Mouse (Mus musculus): ENCODE data around the gene Hmgb2. TPM values are rescaled to one million over a fixed set of nuclear protein-coding genes. Genes with fewer than 3 reads are reported as not detected.

Gene Hmgb2
- polyA plus RNA-seq, 1 experiment, result 35.4 TPM

DNA sequence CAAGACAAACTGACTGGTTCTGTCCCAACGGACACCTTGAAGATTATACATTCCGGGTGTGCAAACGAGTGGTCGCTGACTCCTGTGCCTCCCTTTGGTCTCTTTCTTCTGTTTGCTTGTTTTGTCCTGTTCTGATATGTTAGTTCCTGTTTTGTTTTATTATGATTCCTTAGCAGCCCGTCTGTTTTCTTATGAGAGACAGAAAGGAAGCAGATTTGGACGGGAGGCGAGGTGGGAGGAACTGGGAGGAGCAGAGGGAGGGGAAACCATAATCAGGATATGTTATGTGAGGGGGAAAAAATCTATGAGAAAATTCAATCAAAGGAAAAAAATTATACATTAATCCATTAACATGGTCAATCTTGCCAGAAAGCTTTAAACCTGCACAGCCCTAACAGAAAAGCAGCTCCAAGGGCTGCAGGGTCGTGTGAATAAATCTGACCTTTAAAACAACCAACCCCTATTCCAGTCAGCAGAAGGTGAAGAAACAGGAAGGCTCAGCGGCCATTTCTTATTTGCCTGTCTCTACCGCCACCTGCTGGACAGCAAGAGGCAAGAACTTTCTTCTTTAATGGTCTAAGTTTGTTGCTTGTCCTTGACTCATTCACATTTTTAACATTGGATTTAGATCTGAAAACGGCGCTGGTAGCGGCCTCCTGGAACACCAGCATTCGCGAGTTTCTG lies 19.1 kb downstream of the Hmgb2 start:
- no peaks in the 10 kb centered on the region for H3K4me1 ChIP-seq (ENCODE audit: control insufficient read depth, insufficient read depth, low read length)
- no peak overlapping the region for H3K4me3 ChIP-seq (ENCODE audit: insufficient read depth, low read length)
- TF ChIP-seq CTCF (IDR thresholded peaks at IDR 0.05; ENCODE audit: borderline replicate concordance, insufficient read depth, low read length) (no peak), POLR2A (IDR thresholded peaks at IDR 0.05; ENCODE audit: low read depth, low read length) (no peak)
- H3K27ac ChIP-seq (ENCODE audit: insufficient read depth, low read length), result no peak overlapping the region

DNA sequence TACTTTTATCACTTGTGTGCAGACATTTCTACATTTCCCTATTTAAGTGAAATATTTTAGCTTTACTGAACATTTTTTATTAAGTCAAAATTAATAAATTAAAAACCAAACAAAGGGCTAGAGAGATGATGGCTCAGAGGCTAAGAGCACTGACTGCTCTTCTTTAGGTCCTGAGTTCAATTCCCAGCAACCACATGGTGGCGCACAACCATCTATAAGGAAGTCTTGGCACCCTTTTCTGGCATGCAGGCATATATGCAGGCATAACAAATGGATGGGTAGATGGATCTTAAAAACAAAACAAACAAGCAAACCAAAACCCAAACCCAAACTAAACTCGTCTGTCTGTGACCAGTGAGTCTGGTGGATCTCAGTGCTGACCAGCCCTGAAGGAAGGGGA lies 20.5 kb downstream of the Hmgb2 start:
- TF ChIP-seq POLR2A (IDR thresholded peaks at IDR 0.05; ENCODE audit: low read depth, low read length) (no peak), CTCF (IDR thresholded peaks at IDR 0.05; ENCODE audit: borderline replicate concordance, insufficient read depth, low read length) (no peak)
- no peak overlapping the region for H3K27ac ChIP-seq (ENCODE audit: insufficient read depth, low read length)
- no peak overlapping the region for H3K4me3 ChIP-seq (ENCODE audit: insufficient read depth, low read length)
- H3K4me1 ChIP-seq (ENCODE audit: control insufficient read depth, insufficient read depth, low read length), result no peaks in the 10 kb centered on the region

DNA sequence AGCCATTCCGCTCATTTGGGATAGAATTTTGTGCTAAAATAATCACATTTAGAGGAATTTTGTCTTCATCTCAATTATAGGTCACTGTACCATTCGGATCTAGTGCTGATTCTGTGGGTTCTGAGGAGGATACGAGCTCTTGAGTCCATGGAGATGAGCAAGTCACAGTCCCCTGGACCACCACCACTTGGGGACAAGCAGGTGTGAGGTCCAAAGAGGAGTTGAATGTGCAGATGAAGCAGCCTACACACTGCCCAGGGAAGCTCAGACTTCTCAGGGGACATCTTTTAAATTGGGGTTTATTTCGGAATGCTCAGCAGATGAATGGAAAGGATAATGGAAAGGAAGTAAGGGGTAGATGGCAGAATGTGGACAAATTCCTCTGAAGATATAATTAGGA lies 21.4 kb downstream of the Hmgb2 start:
- no peak for TF ChIP-seq CTCF (IDR thresholded peaks at IDR 0.05; ENCODE audit: borderline replicate concordance, insufficient read depth, low read length)
- TF ChIP-seq POLR2A (IDR thresholded peaks at IDR 0.05; ENCODE audit: low read depth, low read length), result no peak
- Histone ChIP-seq H3K27ac (ENCODE audit: insufficient read depth, low read length) (no peak overlapping the region), H3K4me1 (ENCODE audit: control insufficient read depth, insufficient read depth, low read length) (no peaks in the 10 kb centered on the region), H3K4me3 (ENCODE audit: insufficient read depth, low read length) (no peak overlapping the region)

DNA sequence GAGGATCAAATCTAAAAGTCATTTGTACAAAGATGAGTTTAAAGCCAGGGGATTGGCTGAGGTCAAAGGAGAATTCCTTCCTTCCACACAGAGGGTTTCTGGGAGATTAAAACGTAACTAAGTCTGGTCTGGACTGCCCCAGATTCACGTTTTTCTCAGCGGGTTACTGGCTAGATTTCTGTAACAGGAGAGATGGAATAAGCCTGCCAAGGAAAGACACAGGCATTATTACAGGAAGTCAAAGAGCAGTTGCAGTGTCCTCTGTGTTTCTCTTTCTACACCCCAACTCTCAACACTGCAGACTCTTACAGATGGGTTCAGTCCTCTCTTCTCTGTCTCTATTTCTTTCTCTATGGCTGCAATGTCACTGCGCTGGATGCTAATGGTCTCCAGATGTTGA lies 22.8 kb downstream of the Hmgb2 start:
- Histone ChIP-seq H3K27ac (ENCODE audit: insufficient read depth, low read length) (no peak overlapping the region), H3K4me3 (ENCODE audit: insufficient read depth, low read length) (no peak overlapping the region), H3K4me1 (ENCODE audit: control insufficient read depth, insufficient read depth, low read length) (no peaks in the 10 kb centered on the region)
- TF ChIP-seq POLR2A (IDR thresholded peaks at IDR 0.05; ENCODE audit: low read depth, low read length) (no peak), CTCF (IDR thresholded peaks at IDR 0.05; ENCODE audit: borderline replicate concordance, insufficient read depth, low read length) (no peak)

- Histone ChIP-seq H3K4me1 (ENCODE audit: control insufficient read depth, insufficient read depth, low read length) (peaks cover 4% of the 10 kb centered on the region; the same call in 1 of the 2 replicates), H3K27ac (ENCODE audit: insufficient read depth, low read length) (no peak overlapping the region), H3K4me3 (ENCODE audit: insufficient read depth, low read length) (no peak overlapping the region)
- TF ChIP-seq CTCF (IDR thresholded peaks at IDR 0.05; ENCODE audit: borderline replicate concordance, insufficient read depth, low read length), result no peak
- no peak for TF ChIP-seq POLR2A (IDR thresholded peaks at IDR 0.05; ENCODE audit: low read depth, low read length)
Observed at GRCm38 (mm10) chr8:57536167-57536566, 24.5 kb downstream of the Hmgb2 start.

- H3K4me3 ChIP-seq (ENCODE audit: insufficient read depth, low read length), result no peak overlapping the region
- TF ChIP-seq POLR2A (IDR thresholded peaks at IDR 0.05; ENCODE audit: low read depth, low read length), result no peak
- no peak for TF ChIP-seq CTCF (IDR thresholded peaks at IDR 0.05; ENCODE audit: borderline replicate concordance, insufficient read depth, low read length)
- peaks cover 4% of the 10 kb centered on the region for H3K4me1 ChIP-seq (ENCODE audit: control insufficient read depth, insufficient read depth, low read length)
- H3K27ac ChIP-seq (ENCODE audit: insufficient read depth, low read length), result no peak overlapping the region
Observed at GRCm38 (mm10) chr8:57538601-57539000, 26.9 kb downstream of the Hmgb2 start.

- H3K4me1 ChIP-seq (ENCODE audit: control insufficient read depth, insufficient read depth, low read length), result peaks cover 4% of the 10 kb centered on the region
- H3K4me3 ChIP-seq (ENCODE audit: insufficient read depth, low read length), result no peak overlapping the region
- TF ChIP-seq CTCF (IDR thresholded peaks at IDR 0.05; ENCODE audit: borderline replicate concordance, insufficient read depth, low read length), result no peak
- no peak for TF ChIP-seq POLR2A (IDR thresholded peaks at IDR 0.05; ENCODE audit: low read depth, low read length)
- H3K27ac ChIP-seq (ENCODE audit: insufficient read depth, low read length), result no peak overlapping the region
Observed at GRCm38 (mm10) chr8:57540110-57540838, 28.6 kb downstream of the Hmgb2 start.

DNA sequence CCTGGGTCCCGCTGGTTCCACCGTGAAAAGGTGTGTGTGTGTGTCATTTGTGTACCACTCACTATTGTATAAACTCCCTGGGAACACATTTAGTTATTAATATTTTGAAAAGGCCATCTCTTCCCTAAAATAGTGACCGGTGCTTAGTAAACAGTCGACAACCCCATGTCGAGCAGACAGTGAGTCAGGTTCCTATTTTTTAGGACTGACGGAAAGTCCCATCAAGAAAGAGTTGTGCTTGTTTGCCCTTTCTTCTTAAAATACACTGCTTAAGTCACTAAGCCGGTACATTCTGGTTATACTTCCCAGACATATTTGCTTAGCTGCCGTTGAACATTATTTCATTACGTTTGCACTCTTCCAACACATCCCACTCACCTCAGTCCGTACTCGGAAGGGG lies 29.2 kb downstream of the Hmgb2 start:
- H3K4me3 ChIP-seq (ENCODE audit: insufficient read depth, low read length), result no peak overlapping the region
- TF ChIP-seq POLR2A (IDR thresholded peaks at IDR 0.05; ENCODE audit: low read depth, low read length) (no peak), CTCF (IDR thresholded peaks at IDR 0.05; ENCODE audit: borderline replicate concordance, insufficient read depth, low read length) (no peak)
- peaks cover 4% of the 10 kb centered on the region for H3K4me1 ChIP-seq (ENCODE audit: control insufficient read depth, insufficient read depth, low read length)
- no peak overlapping the region for H3K27ac ChIP-seq (ENCODE audit: insufficient read depth, low read length)

DNA sequence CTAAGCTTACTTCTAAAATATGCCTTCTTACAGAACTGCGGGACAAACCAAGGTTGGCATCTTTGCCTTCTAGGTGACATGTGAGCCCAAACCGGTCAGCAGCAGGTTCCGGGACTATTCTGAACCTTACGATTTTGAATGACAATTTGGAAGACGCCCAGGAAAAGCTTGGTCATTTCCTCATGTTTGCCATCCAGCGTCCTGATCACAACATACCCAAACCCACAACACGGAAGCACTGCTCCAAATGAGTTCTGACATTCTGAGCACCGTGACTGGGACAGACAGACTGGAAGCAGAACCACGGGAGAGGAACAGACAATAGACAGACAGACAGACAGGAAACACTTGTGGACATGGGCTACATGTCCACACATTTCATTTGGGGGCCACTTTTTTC lies 29.7 kb downstream of the Hmgb2 start:
- no peak for TF ChIP-seq POLR2A (IDR thresholded peaks at IDR 0.05; ENCODE audit: low read depth, low read length)
- no peak for TF ChIP-seq CTCF (IDR thresholded peaks at IDR 0.05; ENCODE audit: borderline replicate concordance, insufficient read depth, low read length)

DNA sequence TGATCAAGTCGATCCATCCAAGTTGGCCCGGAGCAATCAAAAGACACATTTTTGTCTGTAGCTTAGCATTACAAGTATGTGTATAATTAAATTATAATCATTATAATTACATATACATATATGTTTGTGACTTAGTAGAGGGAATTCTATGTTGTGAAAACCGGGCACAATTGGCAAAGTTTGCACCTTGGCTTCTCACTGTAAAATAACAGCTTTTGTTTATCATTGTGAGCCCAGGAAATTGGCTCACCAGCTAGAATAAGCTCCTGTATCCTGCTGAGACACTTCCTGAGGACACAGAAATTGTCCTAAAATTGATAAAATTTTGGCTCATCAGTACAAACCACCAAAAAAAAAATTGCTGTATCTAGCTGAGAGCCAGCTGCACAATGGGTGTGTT lies 34.7 kb downstream of the Hmgb2 start:
- TF ChIP-seq POLR2A (IDR thresholded peaks at IDR 0.05; ENCODE audit: low read depth, low read length) (no peak), CTCF (IDR thresholded peaks at IDR 0.05; ENCODE audit: borderline replicate concordance, insufficient read depth, low read length) (no peak)
- no peak overlapping the region for H3K27ac ChIP-seq (ENCODE audit: insufficient read depth, low read length)
- no peaks in the 10 kb centered on the region; the same call in 1 of the 2 replicates for H3K4me1 ChIP-seq (ENCODE audit: control insufficient read depth, insufficient read depth, low read length)
- no peak overlapping the region for H3K4me3 ChIP-seq (ENCODE audit: insufficient read depth, low read length)

More for the DNA sequence above, 29.7 kb downstream of the Hmgb2 start:
- Histone ChIP-seq H3K4me1 (ENCODE audit: control insufficient read depth, insufficient read depth, low read length) (peaks cover 4% of the 10 kb centered on the region), H3K4me3 (ENCODE audit: insufficient read depth, low read length) (no peak overlapping the region), H3K27ac (ENCODE audit: insufficient read depth, low read length) (no peak overlapping the region)
